Mouse (Mus musculus) heart, postnatal 0 days (tissue): ENCODE measurements around the gene Cadps. TPM values are rescaled to one million over a fixed set of nuclear protein-coding genes. Genes with fewer than 3 reads are reported as not detected.
A peak's percentile ranks its signal among the peaks of the same experiment; 100 is the strongest.

Source experiments
- ATAC-seq: fragments of 200-750 bp; cut with Nextera tagmentation; 2 replicates; pipeline ENCODE4 v1.8.0; 2017; ENCODE audit warnings: low read depth, moderate number of reproducible peaks, moderate library complexity; ENCODE audit not compliant: insufficient read depth
- DNase-seq: peaks from one replicate; pipeline ENCODE4 v3.0.0-alpha.2; 2016; ENCODE audit warnings: low spot score
- H3K27ac ChIP-seq: fragments of 300-500 bp; sonication (generic); 2 replicates; pipeline ENCODE4 v1.5.1; 2014; ENCODE audit warnings: low read depth, mild to moderate bottlenecking
- H3K27me3 ChIP-seq: fragments of 300-500 bp; sonication (generic); 2 replicates; pipeline ENCODE4 v1.6.1; 2014; ENCODE audit warnings: low read length, mixed read lengths; ENCODE audit not compliant: control insufficient read depth, insufficient read depth
- H3K36me3 ChIP-seq: fragments of 300-500 bp; sonication (generic); replicated peaks from 2 replicates; pipeline ENCODE4 v1.6.1; 2014; ENCODE audit warnings: low read length, mixed read lengths; ENCODE audit not compliant: control insufficient read depth, insufficient read depth
- H3K4me1 ChIP-seq: fragments of 300-500 bp; sonication (generic); 2 replicates; pipeline ENCODE4 v1.6.1; 2014; ENCODE audit warnings: antibody characterized with exemption; ENCODE audit not compliant: control insufficient read depth, insufficient read depth
- H3K4me2 ChIP-seq: fragments of 300-500 bp; sonication (generic); 2 replicates; pipeline ENCODE4 v1.6.1; 2014; ENCODE audit warnings: low read depth, mild to moderate bottlenecking, low read length, moderate library complexity
- H3K4me3 ChIP-seq: fragments of 300-500 bp; sonication (generic); 2 replicates; pipeline ENCODE4 v1.5.1; 2014; ENCODE audit warnings: low read depth, low read length
- H3K9ac ChIP-seq: fragments of 300-500 bp; sonication (generic); replicated peaks from 2 replicates; pipeline ENCODE4 v1.6.1; 2014; ENCODE audit warnings: low read depth, low read length, mixed read lengths
- H3K9me3 ChIP-seq: fragments of 300-500 bp; sonication (generic); replicated peaks from 2 replicates; pipeline ENCODE4 v1.6.1; 2016; ENCODE audit warnings: low read length; ENCODE audit not compliant: control insufficient read depth
- CTCF ChIP-seq: IDR thresholded peaks from 2 replicates; pipeline ENCODE4 v1.5.1; 2016; ENCODE audit warnings: antibody characterized with exemption, control low read depth, low read depth
- EP300 ChIP-seq: IDR thresholded peaks from 2 replicates; pipeline ENCODE4 v1.6.1; 2016; ENCODE audit warnings: antibody characterized with exemption, low read depth
- WGBS: fragments of 180-500 bp; shearing (Covaris S2); extraction: QIAGEN DNeasy Blood & Tissue Kit; methylation state at CpG from one replicate; pipeline ENCODE4 v1.1.7; 2014; 5-methylcytosine and 5-hydroxymethylcytosine counted together
- polyA plus RNA-seq: library from polyadenylated mRNA; unstranded; fragments of >200 nt; fragmentation: Nextera tagmentation; extraction: Ambion mirVana; gene quantifications from 2 replicates; pipeline ENCODE4 v1.2.1, GENCODE M21; 2015
- total RNA-seq: library from RNA; depleted of rRNA; stranded (reverse); fragments of >200 nt; gene quantifications from 2 replicates; pipeline ENCODE4 v1.2.3, GENCODE M21; 2014; ENCODE audit warnings: low replicate concordance

Gene Cadps
- total and polyA plus RNA-seq, 2 experiments from 2014 or later = 0.03 to 5.2 TPM

DNA sequence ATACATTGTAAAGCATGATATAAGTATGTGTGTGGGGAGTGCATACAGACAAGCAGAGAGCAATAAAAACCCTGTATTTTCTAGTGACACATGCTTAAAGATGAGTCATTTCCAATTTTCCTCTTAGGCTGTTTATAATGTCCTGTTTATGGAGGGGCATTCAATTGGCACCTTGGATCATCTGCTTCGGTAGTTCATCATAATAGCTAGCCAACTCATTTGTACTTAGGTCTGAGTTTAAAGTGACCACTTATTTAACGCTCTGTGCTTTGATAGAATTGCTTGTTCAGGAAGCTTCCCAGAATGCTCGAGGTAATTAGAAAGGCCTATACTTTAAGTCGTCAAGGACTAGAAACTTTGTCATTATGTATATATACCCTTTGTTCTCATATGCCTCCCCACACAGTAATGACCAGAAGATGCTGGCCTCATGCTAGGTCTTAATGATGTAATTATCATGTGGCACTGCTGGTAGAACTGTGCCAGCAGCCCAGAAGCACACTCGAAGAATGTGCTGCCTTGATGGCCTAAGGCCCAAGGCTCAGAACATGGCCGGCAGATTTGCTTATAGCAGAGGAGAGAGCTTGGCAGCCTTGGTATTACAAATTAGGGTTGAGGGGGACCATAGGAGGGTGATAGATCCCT, 179.9 kb downstream of the Cadps start:
- H3K36me3 ChIP-seq = no peaks in the 10 kb centered on the region
- TF ChIP-seq EP300 (no peak), CTCF (no peak)
- no peak overlapping the region for H3K4me3 ChIP-seq
- no peaks in the 10 kb centered on the region for H3K4me1 ChIP-seq
- H3K4me2 ChIP-seq = no peak overlapping the region
- no peaks in the 10 kb centered on the region for H3K27me3 ChIP-seq
- H3K9ac ChIP-seq = no peak overlapping the region
- DNase-seq (no peak), ATAC-seq (no peak)
- 72% methylated on average over 6 of the region's 6 CpGs for WGBS
- H3K9me3 ChIP-seq = no peaks in the 10 kb centered on the region
- no peak overlapping the region for H3K27ac ChIP-seq

GRCm38 (mm10) chr14:12638762-12639161, 184.1 kb downstream of the Cadps start:
- no peaks in the 10 kb centered on the region for H3K27me3 ChIP-seq
- 86% methylated on average over 2 of the region's 2 CpGs for WGBS
- H3K36me3 ChIP-seq = no peaks in the 10 kb centered on the region
- no peak for TF ChIP-seq CTCF
- TF ChIP-seq EP300 = no peak
- DNase-seq = no peak
- no peak for ATAC-seq
- H3K4me2 ChIP-seq = no peak overlapping the region
- no peak overlapping the region for H3K27ac ChIP-seq
- no peak overlapping the region for H3K9ac ChIP-seq
- H3K4me3 ChIP-seq = no peak overlapping the region
- 0 out of 2 replicates have a peak, but pooled peaks cover 5% of the 10 kb centered on the region for H3K4me1 ChIP-seq
- H3K9me3 ChIP-seq = no peaks in the 10 kb centered on the region

DNA sequence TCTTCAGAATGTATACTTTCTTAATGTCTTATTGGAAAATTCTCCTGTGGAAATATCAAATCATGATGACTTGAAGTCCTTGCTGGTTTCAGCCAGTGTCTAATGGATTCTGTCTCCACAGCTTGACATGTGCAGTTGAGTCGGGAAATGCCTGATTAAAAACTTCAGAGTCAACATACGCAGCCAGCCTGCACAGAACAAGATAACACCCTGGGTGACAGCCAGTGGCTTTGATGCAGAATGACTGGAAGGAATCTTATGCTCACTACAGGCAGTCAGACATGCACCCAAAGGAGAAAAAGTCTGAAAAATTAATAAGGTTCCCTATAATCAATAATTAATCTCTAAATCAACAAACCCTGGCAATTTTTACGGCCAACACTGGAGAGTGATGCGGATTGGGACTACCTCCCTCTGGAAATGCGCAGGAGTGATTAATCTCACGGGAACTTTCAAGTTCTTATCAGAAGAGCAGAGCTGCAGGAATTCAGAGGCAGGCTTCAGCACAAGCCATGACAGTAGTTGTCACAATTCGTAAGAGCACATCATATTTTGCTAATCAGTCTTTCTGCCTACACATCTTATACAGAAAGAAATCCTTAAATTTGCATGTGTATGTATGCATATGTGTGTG, 185.6 kb downstream of the Cadps start:
- no peak overlapping the region for H3K4me3 ChIP-seq
- no peaks in the 10 kb centered on the region for H3K27me3 ChIP-seq
- H3K4me1 ChIP-seq = 0 out of 2 replicates have a peak, but pooled peaks cover 5% of the 10 kb centered on the region
- H3K4me2 ChIP-seq = no peak overlapping the region
- TF ChIP-seq CTCF (no peak), EP300 (no peak)
- no peaks in the 10 kb centered on the region for H3K36me3 ChIP-seq
- DNase-seq (no peak), ATAC-seq (no peak)
- WGBS = 24% methylated on average over 7 of the region's 7 CpGs
- H3K9ac ChIP-seq = no peak overlapping the region
- no peak overlapping the region for H3K27ac ChIP-seq
- no peaks in the 10 kb centered on the region for H3K9me3 ChIP-seq

DNA sequence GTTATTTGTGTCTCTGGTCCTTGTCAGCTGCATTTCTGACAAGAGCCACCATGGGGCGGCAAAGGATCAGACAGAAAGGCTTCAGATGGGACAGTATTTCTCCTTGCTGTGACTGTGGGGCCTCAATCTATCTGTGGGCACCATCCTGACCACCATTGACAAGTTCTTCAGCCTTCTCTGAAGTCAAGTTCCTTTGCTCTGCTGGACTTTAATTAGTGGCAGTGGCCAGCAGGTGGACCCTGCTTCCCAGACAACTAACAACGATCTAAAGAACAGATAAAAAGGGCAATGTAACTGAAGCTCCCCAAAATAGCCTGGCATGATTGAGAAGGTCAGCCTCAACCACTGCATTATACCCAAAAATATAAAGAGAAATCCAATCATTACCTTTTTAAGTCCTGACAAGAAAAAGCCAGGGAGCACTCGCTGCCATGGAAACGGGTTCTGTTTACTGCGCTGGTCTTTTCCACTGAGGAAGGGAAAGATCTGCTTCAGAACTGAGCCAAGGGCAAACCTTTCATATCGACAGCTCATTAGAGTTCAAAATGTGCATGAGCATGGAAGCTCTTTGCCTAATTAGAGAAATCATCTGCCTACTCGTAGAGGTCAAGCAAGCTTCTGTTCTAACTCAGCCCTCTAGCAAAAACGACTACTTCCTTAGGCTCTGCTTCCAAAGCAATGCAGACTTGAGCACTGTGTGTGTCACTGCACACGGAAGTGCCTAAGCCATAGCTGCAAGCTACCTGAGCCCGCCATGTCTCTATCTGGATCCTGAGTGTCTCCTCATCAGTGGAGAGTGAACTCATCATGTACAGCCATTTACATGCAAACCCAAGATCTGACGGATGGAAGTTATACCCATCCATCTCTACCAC, 198.4 kb downstream of the Cadps start:
- DNase-seq = no peak

DNA sequence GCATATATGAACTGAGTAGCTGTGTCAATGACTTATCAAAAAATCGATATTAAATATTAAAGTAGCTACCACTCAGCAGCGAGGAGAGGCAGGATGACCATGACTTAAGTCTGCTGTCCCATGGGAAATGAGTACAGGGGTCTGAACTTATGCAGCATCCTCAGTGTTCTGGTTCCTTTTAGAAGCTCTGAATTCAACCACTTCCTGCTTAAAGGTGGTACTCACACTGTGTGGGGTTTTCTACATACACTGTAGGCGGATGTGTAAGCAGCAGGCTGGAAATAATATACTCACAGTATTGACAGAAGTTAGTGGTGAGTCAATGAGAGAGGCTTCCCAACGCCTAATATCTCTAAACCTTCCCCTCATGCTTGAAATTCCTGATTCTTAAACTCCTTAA, 215.9 kb downstream of the Cadps start:
- ATAC-seq (no peak), DNase-seq (no peak)
- H3K4me1 ChIP-seq = no peaks in the 10 kb centered on the region
- H3K9me3 ChIP-seq = no peaks in the 10 kb centered on the region
- H3K9ac ChIP-seq = no peak overlapping the region
- H3K36me3 ChIP-seq = no peaks in the 10 kb centered on the region
- 67% methylated on average over 4 of the region's 4 CpGs for WGBS
- no peaks in the 10 kb centered on the region for H3K27me3 ChIP-seq
- no peak overlapping the region for H3K4me3 ChIP-seq
- no peak overlapping the region for H3K4me2 ChIP-seq
- no peak for TF ChIP-seq EP300
- TF ChIP-seq CTCF = no peak
- no peak overlapping the region for H3K27ac ChIP-seq

More for the DNA sequence above, 198.4 kb downstream of the Cadps start:
- peak; percentile 47 for TF ChIP-seq CTCF
- no peak for TF ChIP-seq EP300
- Histone ChIP-seq H3K36me3 (no peaks in the 10 kb centered on the region), H3K4me1 (no peaks in the 10 kb centered on the region), H3K9ac (no peak overlapping the region), H3K9me3 (no peaks in the 10 kb centered on the region), H3K4me3 (no peak overlapping the region), H3K27ac (no peak overlapping the region), H3K4me2 (no peak overlapping the region), H3K27me3 (no peaks in the 10 kb centered on the region)
- no peak for ATAC-seq
- 71% methylated on average over 11 of the region's 11 CpGs for WGBS
